Mouse (Mus musculus) midbrain, embryonic 16.5 days (tissue): Measurements from ENCODE around the gene Atl2. TPM values are rescaled to one million over a fixed set of nuclear protein-coding genes. Genes with fewer than 3 reads are reported as not detected.

Experiments
- ATAC-seq: fragments of 200-750 bp; cut with Nextera tagmentation; 2 replicates; pipeline ENCODE4 v1.8.0; 2017; ENCODE audit warnings: moderate TSS enrichment
- H3K27ac ChIP-seq: fragments of 300-500 bp; sonication (generic); 2 replicates; pipeline ENCODE4 v1.5.1; 2014; ENCODE audit warnings: mild to moderate bottlenecking, low read length, mixed read lengths
- H3K27me3 ChIP-seq: fragments of 300-500 bp; sonication (generic); 2 replicates; pipeline ENCODE4 v1.6.1; 2014; ENCODE audit warnings: low read depth, low read length, mixed read lengths; ENCODE audit not compliant: control insufficient read depth, insufficient read depth
- H3K36me3 ChIP-seq: fragments of 300-500 bp; sonication (generic); 2 replicates; pipeline ENCODE4 v1.6.1; 2014; ENCODE audit warnings: mild to moderate bottlenecking, low read length, moderate library complexity, mixed read lengths; ENCODE audit not compliant: control insufficient read depth, insufficient read depth
- H3K4me1 ChIP-seq: fragments of 300-500 bp; sonication (generic); 2 replicates; pipeline ENCODE4 v1.6.1; 2014; ENCODE audit warnings: mild to moderate bottlenecking, low read length, mixed read lengths; ENCODE audit not compliant: control insufficient read depth, insufficient read depth
- H3K4me2 ChIP-seq: fragments of 300-500 bp; sonication (generic); 2 replicates; pipeline ENCODE4 v1.6.1; 2014; ENCODE audit warnings: mild to moderate bottlenecking, low read length, mixed read lengths
- H3K4me3 ChIP-seq: fragments of 300-500 bp; sonication (generic); 2 replicates; pipeline ENCODE4 v1.5.1; 2014; ENCODE audit warnings: low read depth, mild to moderate bottlenecking, low read length, moderate library complexity, mixed read lengths
- H3K9ac ChIP-seq: fragments of 300-500 bp; sonication (generic); 2 replicates; pipeline ENCODE4 v1.6.1; 2014; ENCODE audit warnings: low read depth, low read length, mixed read lengths
- H3K9me3 ChIP-seq: fragments of 300-500 bp; sonication (generic); replicated peaks from 2 replicates; pipeline ENCODE4 v1.6.1; 2014; ENCODE audit warnings: mild to moderate bottlenecking, low read length, mixed read lengths; ENCODE audit not compliant: control insufficient read depth, poor library complexity, severe bottlenecking
- WGBS: fragments of 180-500 bp; shearing (Covaris S2); extraction: QIAGEN DNeasy Blood & Tissue Kit; methylation state at CpG from one replicate; pipeline ENCODE4 v1.1.7; 2014; 5-methylcytosine and 5-hydroxymethylcytosine counted together
- polyA plus RNA-seq: library from polyadenylated mRNA; unstranded; fragments of >200 nt; fragmentation: Nextera tagmentation; extraction: Ambion mirVana; gene quantifications from 2 replicates; pipeline ENCODE4 v1.2.1, GENCODE M21; 2015

The Atl2 gene
- polyA plus RNA-seq, 1 experiment from 2014 or later, result 39.2 TPM

DNA sequence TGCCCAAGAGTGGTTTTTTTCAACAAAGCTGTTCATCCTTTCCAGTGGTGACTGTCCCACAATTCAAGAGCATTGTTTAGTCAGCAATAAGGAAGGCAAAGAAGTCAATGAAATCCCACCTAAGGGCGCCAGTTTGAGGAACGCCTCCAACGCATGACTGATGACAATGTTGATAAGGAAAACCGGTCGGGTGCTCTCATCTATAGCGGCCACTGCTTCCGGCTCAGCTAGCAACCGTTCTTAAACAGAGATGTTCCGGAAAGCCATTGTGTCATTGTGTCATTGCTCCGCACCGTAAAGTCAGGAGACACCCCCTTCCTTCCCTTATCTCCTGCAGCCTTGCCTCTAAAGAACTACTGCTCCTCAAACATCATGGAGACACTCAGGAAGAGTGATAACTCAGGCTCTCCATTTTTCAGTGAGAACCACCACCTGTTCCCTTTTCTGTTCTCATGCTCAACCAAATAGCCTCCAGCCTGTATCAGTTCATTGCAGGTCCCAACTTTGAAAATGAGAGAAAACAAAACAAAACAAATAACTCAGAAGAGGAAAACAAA, 30.0 kb upstream of the Atl2 start:
- Histone ChIP-seq H3K9me3 (no peaks in the 10 kb centered on the region), H3K4me1 (no peaks in the 10 kb centered on the region), H3K27me3 (no peaks in the 10 kb centered on the region), H3K36me3 (no peaks in the 10 kb centered on the region), H3K4me3 (no peak overlapping the region), H3K27ac (no peak overlapping the region), H3K4me2 (no peak overlapping the region), H3K9ac (no peak overlapping the region)
- no peak for ATAC-seq
- WGBS, result 94% methylated on average over 11 of the region's 11 CpGs

DNA sequence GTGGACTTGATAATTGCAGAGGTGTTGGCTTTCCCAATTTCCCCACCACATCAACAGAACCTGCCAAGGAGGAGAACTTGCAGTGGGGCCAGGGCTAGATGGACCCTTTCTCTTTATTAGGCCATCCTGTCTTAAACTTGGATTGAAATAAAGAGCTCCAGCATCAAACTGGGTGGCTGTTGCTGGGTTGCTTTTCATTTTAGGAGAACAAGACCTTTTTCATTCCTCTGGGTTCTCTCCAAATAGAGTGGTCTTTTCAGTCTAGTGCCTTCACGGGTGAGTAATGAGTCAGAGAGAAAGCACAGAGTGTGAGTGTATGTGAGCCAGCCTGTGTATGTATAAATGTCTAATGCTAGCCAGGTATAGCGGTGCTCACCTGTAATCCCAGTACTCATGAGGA, 24.4 kb upstream of the Atl2 start:
- H3K4me2 ChIP-seq, result no peak overlapping the region
- H3K27me3 ChIP-seq, result no peaks in the 10 kb centered on the region
- no peak overlapping the region for H3K9ac ChIP-seq
- no peaks in the 10 kb centered on the region for H3K9me3 ChIP-seq
- no peaks in the 10 kb centered on the region for H3K4me1 ChIP-seq
- H3K27ac ChIP-seq, result no peak overlapping the region
- no peak for ATAC-seq
- H3K36me3 ChIP-seq, result no peaks in the 10 kb centered on the region
- H3K4me3 ChIP-seq, result no peak overlapping the region
- WGBS, result 84% methylated on average over 2 of the region's 2 CpGs

DNA sequence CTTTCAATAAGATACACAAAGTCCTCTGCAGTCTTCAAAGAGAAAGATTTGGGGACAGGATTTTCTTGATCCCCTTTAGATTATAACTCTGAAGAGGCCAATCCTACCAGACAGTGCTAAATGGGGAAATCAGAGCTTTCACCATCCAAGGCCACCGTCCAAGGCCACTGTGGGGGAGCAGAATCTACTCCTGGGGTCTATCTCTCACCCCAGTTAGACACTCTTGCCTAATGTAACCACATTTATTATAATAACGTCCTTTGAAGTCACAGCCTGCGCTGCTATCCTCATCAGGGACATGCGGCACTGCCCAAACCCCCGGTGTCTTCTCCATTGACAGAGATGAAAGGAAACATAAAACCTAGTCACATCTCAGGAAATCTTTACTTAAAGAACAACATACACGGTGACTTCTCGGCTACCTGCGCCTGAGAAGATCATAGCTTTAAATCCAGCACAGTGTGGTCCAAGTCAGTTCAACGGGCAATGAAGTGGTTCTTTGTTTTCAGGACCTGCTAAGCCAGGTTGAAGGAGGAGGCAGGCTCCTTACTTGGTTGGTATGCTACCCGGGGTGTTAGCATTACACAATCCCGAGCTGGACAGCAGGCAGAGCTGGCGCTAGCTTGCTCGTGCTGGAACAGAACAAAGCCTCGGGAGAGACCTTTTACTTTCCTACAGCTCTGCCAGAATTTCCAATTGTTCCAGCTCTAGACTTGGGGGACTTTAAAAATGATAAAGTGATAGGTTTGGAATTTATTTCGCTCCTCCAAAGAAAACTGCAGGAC, 23.8 kb upstream of the Atl2 start:
- no peaks in the 10 kb centered on the region for H3K36me3 ChIP-seq
- H3K27me3 ChIP-seq, result no peaks in the 10 kb centered on the region
- no peaks in the 10 kb centered on the region for H3K4me1 ChIP-seq
- no peak overlapping the region for H3K4me3 ChIP-seq
- H3K9ac ChIP-seq, result no peak overlapping the region
- no peaks in the 10 kb centered on the region for H3K9me3 ChIP-seq
- no peak overlapping the region for H3K4me2 ChIP-seq
- 56% methylated on average over 15 of the region's 15 CpGs for WGBS
- no peak for ATAC-seq
- 0 out of 2 replicates have a peak overlapping the region, but pooled peaks have one; percentile 12 for H3K27ac ChIP-seq

DNA sequence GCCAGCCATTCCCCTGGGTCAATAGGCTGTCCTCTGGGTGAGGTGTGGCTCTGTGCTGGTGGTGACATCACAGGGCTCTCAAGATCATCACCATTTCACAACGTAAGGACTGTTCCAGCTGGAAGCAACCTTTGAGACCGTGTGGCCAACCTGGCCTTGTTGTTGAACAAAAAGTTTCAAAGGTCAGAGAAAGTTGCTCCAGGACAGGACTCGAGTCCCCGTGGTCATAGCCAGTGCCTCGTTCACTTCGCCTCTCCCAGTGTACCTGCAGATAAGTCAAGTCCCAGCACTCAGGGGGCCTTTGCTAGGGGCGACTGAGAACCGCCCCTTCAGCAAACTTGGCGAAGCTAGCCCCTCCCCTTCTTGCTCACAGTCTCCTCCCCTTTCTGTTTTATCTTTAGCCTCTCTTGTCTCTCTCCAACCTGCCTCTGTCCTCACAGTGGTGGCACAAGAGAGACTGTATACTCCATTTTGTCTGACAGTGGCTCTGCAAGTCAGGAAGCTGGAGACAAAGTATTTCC, 22.6 kb upstream of the Atl2 start:
- no peaks in the 10 kb centered on the region for H3K9me3 ChIP-seq
- H3K27ac ChIP-seq, result no peak overlapping the region
- ATAC-seq, result no peak
- H3K9ac ChIP-seq, result no peak overlapping the region
- no peaks in the 10 kb centered on the region for H3K27me3 ChIP-seq
- no peak overlapping the region for H3K4me3 ChIP-seq
- WGBS, result 34% methylated on average over 9 of the region's 9 CpGs
- no peaks in the 10 kb centered on the region for H3K36me3 ChIP-seq
- H3K4me2 ChIP-seq, result no peak overlapping the region
- H3K4me1 ChIP-seq, result no peaks in the 10 kb centered on the region

DNA sequence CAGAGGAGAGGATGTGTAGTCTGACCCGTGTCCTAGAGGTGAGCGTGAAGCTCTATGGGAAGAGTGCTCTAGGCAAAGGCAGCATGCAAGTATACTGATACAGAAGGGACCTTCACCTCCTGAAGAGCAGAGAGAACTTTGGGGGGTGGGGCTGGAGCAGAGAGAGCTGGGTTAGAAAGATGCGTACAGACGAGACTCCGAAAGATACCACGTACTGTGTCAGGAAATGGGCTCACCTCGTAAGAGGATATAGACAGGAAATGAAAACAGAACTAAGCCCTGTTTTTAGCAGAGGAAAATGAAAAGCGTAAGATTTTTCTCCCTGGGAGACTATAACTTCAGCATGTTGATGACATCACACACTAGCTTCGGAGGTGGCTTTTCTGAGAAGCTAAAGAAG, 21.1 kb upstream of the Atl2 start:
- ATAC-seq, result no peak
- Histone ChIP-seq H3K27me3 (no peaks in the 10 kb centered on the region), H3K36me3 (no peaks in the 10 kb centered on the region), H3K27ac (no peak overlapping the region), H3K4me1 (no peaks in the 10 kb centered on the region), H3K9ac (no peak overlapping the region), H3K4me2 (no peak overlapping the region), H3K4me3 (no peak overlapping the region), H3K9me3 (no peaks in the 10 kb centered on the region)
- WGBS, result 88% methylated on average over 9 of the region's 9 CpGs

DNA sequence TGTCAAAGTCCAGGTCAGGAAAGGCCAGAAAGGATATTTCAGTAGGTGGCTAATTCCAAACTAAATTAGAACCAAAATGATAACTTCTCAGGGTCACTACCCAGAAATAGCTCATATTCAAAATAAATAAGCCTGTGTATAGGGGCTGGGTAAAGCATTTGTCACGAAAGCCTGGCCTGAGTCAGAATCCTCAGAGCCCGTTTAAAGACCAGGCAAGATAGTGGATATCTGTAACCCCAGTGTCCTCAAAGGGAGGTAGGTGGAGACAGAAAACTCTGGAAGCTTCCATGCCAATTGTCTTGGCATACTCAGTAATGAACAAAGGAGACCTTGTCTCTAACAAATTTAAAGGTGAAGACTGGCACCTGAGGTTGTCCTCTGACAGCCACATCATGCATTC, 16.3 kb upstream of the Atl2 start:
- H3K4me2 ChIP-seq, result no peak overlapping the region
- H3K4me1 ChIP-seq, result no peaks in the 10 kb centered on the region
- 86% methylated on average over 2 of the region's 2 CpGs for WGBS
- H3K9ac ChIP-seq, result no peak overlapping the region
- no peak for ATAC-seq
- H3K27me3 ChIP-seq, result no peaks in the 10 kb centered on the region
- H3K4me3 ChIP-seq, result no peak overlapping the region
- H3K36me3 ChIP-seq, result no peaks in the 10 kb centered on the region
- H3K27ac ChIP-seq, result no peak overlapping the region
- no peaks in the 10 kb centered on the region for H3K9me3 ChIP-seq

DNA sequence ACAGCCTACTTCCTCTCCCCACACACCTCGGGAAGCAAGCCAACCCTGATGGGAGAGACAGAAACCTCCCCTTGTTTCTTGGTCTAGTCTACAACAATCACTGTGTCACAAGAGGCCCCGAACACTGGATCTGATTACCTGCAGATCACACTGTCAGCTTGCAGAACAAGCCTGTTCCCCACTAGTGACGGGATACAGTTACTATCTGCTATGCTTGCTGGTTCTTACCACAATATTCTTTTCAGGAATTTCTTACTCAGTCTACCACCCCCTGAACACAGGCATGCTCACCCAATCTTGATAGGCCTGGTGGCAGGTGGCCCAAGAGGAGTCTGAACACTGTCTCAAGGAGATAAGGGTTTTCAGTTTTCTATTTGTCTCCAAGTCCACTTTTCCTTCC, 15.8 kb upstream of the Atl2 start:
- Histone ChIP-seq H3K4me1 (no peaks in the 10 kb centered on the region), H3K9me3 (no peaks in the 10 kb centered on the region), H3K27me3 (no peaks in the 10 kb centered on the region), H3K9ac (no peak overlapping the region), H3K4me3 (no peak overlapping the region), H3K4me2 (no peak overlapping the region), H3K36me3 (no peaks in the 10 kb centered on the region), H3K27ac (no peak overlapping the region)
- no peak for ATAC-seq
- 88% methylated on average over 3 of the region's 3 CpGs for WGBS

DNA sequence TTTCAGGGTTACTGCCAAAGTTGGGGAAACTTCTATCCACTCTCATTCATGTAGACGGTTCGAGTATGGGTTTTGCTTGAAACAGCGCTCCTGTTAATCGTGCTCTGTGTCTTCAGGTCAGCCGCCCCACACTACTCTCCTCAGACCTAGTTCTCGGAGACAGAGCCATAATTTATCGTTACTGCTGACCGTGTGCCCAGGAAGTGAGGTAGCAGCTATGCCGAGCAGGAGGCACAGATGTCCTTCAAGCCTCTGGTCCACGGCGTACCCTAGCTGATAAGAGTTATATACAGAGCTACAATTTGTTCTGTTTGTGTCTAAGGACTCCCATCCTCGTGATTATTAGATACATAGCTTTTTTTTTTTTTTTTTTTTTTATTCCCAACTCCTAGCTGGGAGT, 13.6 kb upstream of the Atl2 start:
- no peaks in the 10 kb centered on the region for H3K9me3 ChIP-seq

DNA sequence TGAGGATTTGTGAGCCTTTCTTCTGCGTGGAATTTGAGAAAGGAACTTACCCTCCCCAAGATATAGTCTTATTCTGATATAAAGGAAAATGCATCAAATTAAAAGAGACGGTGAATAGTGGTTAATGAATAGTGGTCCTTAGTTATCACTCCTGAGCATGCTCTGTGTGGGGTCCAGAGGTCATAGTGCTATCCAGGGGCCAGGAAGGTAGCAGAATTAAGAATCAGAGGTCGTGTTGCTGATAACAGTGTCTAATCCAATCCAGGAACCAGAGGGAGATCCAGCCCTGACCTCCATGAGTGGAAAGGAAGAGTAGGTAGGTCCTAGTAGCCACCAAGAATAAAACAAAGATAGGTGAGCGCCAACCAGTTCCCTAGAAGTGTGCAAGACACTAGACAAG, 11.8 kb upstream of the Atl2 start:
- Histone ChIP-seq H3K9ac (no peak overlapping the region), H3K4me3 (no peak overlapping the region), H3K27me3 (no peaks in the 10 kb centered on the region), H3K36me3 (no peaks in the 10 kb centered on the region), H3K9me3 (no peaks in the 10 kb centered on the region), H3K27ac (no peak overlapping the region), H3K4me1 (no peaks in the 10 kb centered on the region), H3K4me2 (no peak overlapping the region)
- WGBS, result 78% methylated on average over 4 of the region's 4 CpGs
- ATAC-seq, result no peak

More for the DNA sequence above, 13.6 kb upstream of the Atl2 start:
- Histone ChIP-seq H3K36me3 (no peaks in the 10 kb centered on the region), H3K9ac (no peak overlapping the region), H3K27ac (no peak overlapping the region), H3K27me3 (no peaks in the 10 kb centered on the region), H3K4me3 (no peak overlapping the region), H3K4me1 (no peaks in the 10 kb centered on the region), H3K4me2 (no peak overlapping the region)
- no peak for ATAC-seq
- WGBS, result 90% methylated on average over 12 of the region's 12 CpGs
